Mouse (Mus musculus) c-Kit-negative CD71-positive TER-119-positive erythroid progenitor cells, embryonic 14.5 days (primary cell): ENCODE results near the gene Tbc1d12.

Experiments used
- DNase-seq: peaks from one replicate; pipeline ENCODE4 v3.0.0-alpha.2; 2013; ENCODE audit warnings: low read depth, low spot score

The Tbc1d12 gene

GRCm38 (mm10) chr19:38914926-38915325 lies 78.5 kb downstream of the Tbc1d12 start:
- no peak for DNase-seq

- peak; percentile 19 for DNase-seq
Observed at GRCm38 (mm10) chr19:38915677-38916076, 79.3 kb downstream of the Tbc1d12 start.

GRCm38 (mm10) chr19:38928481-38929158 lies 92.2 kb downstream of the Tbc1d12 start:
- DNase-seq: no peak

- DNase-seq: no peak
Observed at GRCm38 (mm10) chr19:38929471-38930251, 93.3 kb downstream of the Tbc1d12 start.

GRCm38 (mm10) chr19:38930252-38930787 lies 93.9 kb downstream of the Tbc1d12 start:
- DNase-seq: no peak

- DNase-seq: peak; percentile 77
Observed at GRCm38 (mm10) chr19:38930788-38931565, 94.6 kb downstream of the Tbc1d12 start, which contains the start of gene Hells. Gene Hells, plus strand, starts transcription at chr19:38930915.

GRCm38 (mm10) chr19:38931566-38931890 lies 95.1 kb downstream of the Tbc1d12 start:
- peak; percentile 6 for DNase-seq

- DNase-seq: no peak
Observed at GRCm38 (mm10) chr19:38944590-38945307, 108.4 kb downstream of the Tbc1d12 start.
